Mouse (Mus musculus) heart, embryonic 13.5 days (tissue): ENCODE data around the gene Sp1. TPM values are rescaled to one million over a fixed set of nuclear protein-coding genes. Genes with fewer than 3 reads are reported as not detected.

Experiments used
- ATAC-seq: fragments of 200-750 bp; cut with Nextera tagmentation; 2 replicates; pipeline ENCODE4 v1.8.0; 2017; ENCODE audit warnings: moderate TSS enrichment; ENCODE audit not compliant: insufficient number of reproducible peaks, low FRiP score, low TSS enrichment; ENCODE audit errors: extremely low read depth
- H3K27ac ChIP-seq: fragments of 300-500 bp; sonication (generic); replicated peaks from 2 replicates; pipeline ENCODE4 v1.5.1; 2015; ENCODE audit warnings: moderate library complexity, mild to moderate bottlenecking, inconsistent platforms
- H3K27me3 ChIP-seq: fragments of 300-500 bp; sonication (generic); replicated peaks from 2 replicates; pipeline ENCODE4 v1.6.1; 2015; ENCODE audit warnings: mild to moderate bottlenecking, inconsistent platforms
- H3K36me3 ChIP-seq: fragments of 300-500 bp; sonication (generic); 2 replicates; pipeline ENCODE4 v1.6.1; 2015; ENCODE audit warnings: mild to moderate bottlenecking, inconsistent platforms
- H3K4me1 ChIP-seq: fragments of 300-500 bp; sonication (generic); 2 replicates; pipeline ENCODE4 v1.6.1; 2015; ENCODE audit warnings: inconsistent platforms
- H3K4me2 ChIP-seq: fragments of 300-500 bp; sonication (generic); 2 replicates; pipeline ENCODE4 v1.6.1; 2015; ENCODE audit warnings: inconsistent platforms, mild to moderate bottlenecking, moderate library complexity
- H3K4me3 ChIP-seq: fragments of 300-500 bp; sonication (generic); 2 replicates; pipeline ENCODE4 v1.5.1; 2015; ENCODE audit warnings: moderate library complexity, mild to moderate bottlenecking, inconsistent platforms
- H3K9ac ChIP-seq: fragments of 300-500 bp; sonication (generic); 2 replicates; pipeline ENCODE4 v1.6.1; 2015; ENCODE audit warnings: inconsistent platforms, mild to moderate bottlenecking, moderate library complexity
- H3K9me3 ChIP-seq: fragments of 300-500 bp; sonication (generic); 2 replicates; pipeline ENCODE4 v1.6.1; 2016; ENCODE audit warnings: inconsistent platforms
- WGBS: fragments of 180-500 bp; shearing (Covaris S2); methylation state at CpG from one replicate; pipeline ENCODE4 v1.1.7; 2015; ENCODE audit warnings: mixed read lengths; 5-methylcytosine and 5-hydroxymethylcytosine counted together
- polyA plus RNA-seq: library from polyadenylated mRNA; unstranded; fragments of >200 nt; fragmentation: Nextera tagmentation; extraction: Ambion mirVana; gene quantifications from 2 replicates; pipeline ENCODE4 v1.2.1, GENCODE M21; 2015

Gene Sp1
- polyA plus RNA-seq, 1 experiment from 2014 or later: 4.3 TPM

GRCm38 (mm10) chr15:102399229-102400221 lies 6.4 kb upstream of the Sp1 start:
- Histone ChIP-seq H3K27me3 (no peaks in the 10 kb centered on the region), H3K4me1 (peaks cover 35% of the 10 kb centered on the region), H3K4me2 (peak overlapping the region; percentile 80), H3K9ac (peak overlapping the region; percentile 87), H3K4me3 (peak overlapping the region; percentile 62), H3K27ac (peak overlapping the region; percentile 95), H3K36me3 (no peaks in the 10 kb centered on the region), H3K9me3 (no peaks in the 10 kb centered on the region)
- WGBS: 2% methylated on average over 34 of the region's 34 CpGs
- ATAC-seq: peak; percentile 82

GRCm38 (mm10) chr15:102400476-102401045 lies 5.4 kb upstream of the Sp1 start:
- Histone ChIP-seq H3K4me3 (peak overlapping the region; percentile 62), H3K4me2 (peak overlapping the region; percentile 80), H3K36me3 (no peaks in the 10 kb centered on the region), H3K27ac (peak overlapping the region; percentile 95), H3K4me1 (peaks cover 31% of the 10 kb centered on the region), H3K9me3 (no peaks in the 10 kb centered on the region), H3K9ac (peak overlapping the region; percentile 87), H3K27me3 (no peaks in the 10 kb centered on the region)
- 74% methylated on average over 10 of the region's 10 CpGs for WGBS
- ATAC-seq: no peak

DNA sequence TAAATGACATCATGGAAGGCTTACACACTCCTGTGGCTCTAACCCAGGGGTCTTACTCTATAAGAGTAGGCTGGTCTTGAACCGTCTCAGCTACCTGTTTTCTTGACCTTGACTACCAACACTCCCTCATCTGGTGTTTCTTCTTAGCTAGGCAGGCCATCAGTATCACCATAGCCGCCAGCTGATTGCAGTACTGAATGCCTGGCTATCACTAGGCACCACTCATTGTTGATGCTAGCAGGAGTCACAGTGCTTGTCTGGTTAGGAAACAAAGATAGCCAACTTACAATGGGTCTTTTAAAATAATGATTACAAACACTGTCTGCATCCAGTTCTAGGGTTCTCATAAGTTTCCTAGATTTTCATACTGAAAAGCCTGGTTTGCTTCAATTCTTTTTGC lies 4.7 kb upstream of the Sp1 start:
- Histone ChIP-seq H3K27me3 (no peaks in the 10 kb centered on the region), H3K4me3 (no peak overlapping the region), H3K9ac (no peak overlapping the region), H3K27ac (peak overlapping the region; percentile 95), H3K4me2 (no peak overlapping the region), H3K4me1 (peaks cover 31% of the 10 kb centered on the region), H3K9me3 (no peaks in the 10 kb centered on the region), H3K36me3 (no peaks in the 10 kb centered on the region)
- ATAC-seq: no peak
- 44% methylated on average over 2 of the region's 2 CpGs for WGBS

DNA sequence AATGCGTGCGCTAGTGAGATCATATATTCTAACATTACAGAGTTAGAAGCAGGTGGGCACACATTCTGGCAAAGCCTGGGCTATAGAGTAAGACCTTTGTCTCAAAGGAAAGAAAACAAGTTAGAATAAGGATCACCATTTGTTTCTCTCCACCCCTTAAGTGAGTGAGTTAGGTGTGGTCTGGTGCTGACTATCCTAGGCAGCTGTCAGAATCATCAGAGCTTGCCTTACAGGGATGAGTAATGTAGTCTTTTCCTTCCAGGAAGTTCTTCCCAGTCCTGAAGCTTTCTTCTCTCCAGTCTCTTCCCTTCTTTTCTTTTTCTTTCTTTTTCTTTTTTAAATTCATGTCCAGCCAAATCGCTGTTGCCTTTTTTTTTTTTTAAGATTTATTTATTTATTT lies 3.7 kb upstream of the Sp1 start:
- 98% methylated on average over 3 of the region's 3 CpGs for WGBS
- Histone ChIP-seq H3K9ac (no peak overlapping the region), H3K4me3 (no peak overlapping the region), H3K36me3 (no peaks in the 10 kb centered on the region), H3K4me2 (no peak overlapping the region), H3K4me1 (peaks cover 34% of the 10 kb centered on the region), H3K27ac (no peak overlapping the region), H3K27me3 (no peaks in the 10 kb centered on the region), H3K9me3 (no peaks in the 10 kb centered on the region)
- no peak for ATAC-seq

- no peaks in the 10 kb centered on the region for H3K27me3 ChIP-seq
- H3K27ac ChIP-seq: peak overlapping the region; percentile 100
- no peaks in the 10 kb centered on the region for H3K9me3 ChIP-seq
- peak; percentile 6 for ATAC-seq
- peak overlapping the region; percentile 78 for H3K4me3 ChIP-seq
- peak overlapping the region; percentile 72 for H3K4me2 ChIP-seq
- H3K36me3 ChIP-seq: peaks cover 23% of the 10 kb centered on the region
- H3K4me1 ChIP-seq: peaks cover 50% of the 10 kb centered on the region
- 16% methylated on average over 34 of the region's 34 CpGs for WGBS
- peak overlapping the region; percentile 88 for H3K9ac ChIP-seq
These were observed 1.1 kb upstream of the Sp1 start for GRCm38 (mm10) chr15:102404608-102405488.

GRCm38 (mm10) chr15:102406196-102406911 lies 411 bp downstream of the Sp1 start:
- Histone ChIP-seq H3K4me2 (peak overlapping the region; percentile 65), H3K27me3 (no peaks in the 10 kb centered on the region), H3K36me3 (peaks cover 38% of the 10 kb centered on the region), H3K27ac (peak overlapping the region; percentile 98), H3K4me3 (peak overlapping the region; percentile 78), H3K4me1 (peaks cover 49% of the 10 kb centered on the region), H3K9ac (peak overlapping the region; percentile 98), H3K9me3 (no peaks in the 10 kb centered on the region)
- peak; percentile 55 for ATAC-seq
- 2% methylated on average over 24 of the region's 69 CpGs for WGBS

DNA sequence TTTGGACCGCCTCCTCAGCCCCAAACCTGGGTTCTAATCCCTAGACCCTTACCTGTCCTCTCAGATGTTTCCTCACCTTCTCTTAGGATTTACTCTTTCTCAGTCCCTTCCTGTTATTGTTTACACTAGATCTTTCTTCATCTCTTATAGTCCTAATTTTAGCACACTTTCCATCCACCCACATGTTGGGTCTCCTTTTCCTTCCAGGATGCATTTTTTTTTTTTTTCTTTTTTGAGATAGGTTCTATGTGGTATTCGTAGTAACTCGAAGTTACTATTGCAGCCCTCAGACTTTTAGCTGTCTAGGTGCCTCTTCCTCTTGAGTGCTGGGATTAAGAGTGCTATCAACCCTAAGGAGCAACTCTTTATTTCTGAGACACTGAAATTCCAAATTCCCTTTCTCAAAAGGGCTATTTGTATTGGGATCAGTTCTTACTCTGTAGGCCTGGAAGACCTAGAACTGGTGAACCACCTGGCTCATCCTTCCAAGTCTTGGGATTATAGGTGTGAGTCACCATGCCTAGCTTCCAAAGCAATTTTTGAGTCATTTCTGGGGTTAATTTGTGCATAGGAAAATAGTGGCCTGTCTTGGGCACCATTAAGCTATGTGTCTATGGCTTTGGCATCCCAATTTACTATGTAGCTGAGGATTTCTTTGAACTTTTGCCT lies 1.1 kb downstream of the Sp1 start:
- Histone ChIP-seq H3K4me3 (peak overlapping the region; percentile 78), H3K27me3 (no peaks in the 10 kb centered on the region)
- 9% methylated on average over 3 of the region's 3 CpGs for WGBS

GRCm38 (mm10) chr15:102407681-102408557 lies 2.0 kb downstream of the Sp1 start:
- Histone ChIP-seq H3K4me3 (peak overlapping the region; percentile 78; the same call in 1 of the 2 replicates), H3K9ac (no peak overlapping the region), H3K4me1 (peaks cover 56% of the 10 kb centered on the region), H3K36me3 (peaks cover 54% of the 10 kb centered on the region), H3K4me2 (peak overlapping the region; percentile 65; the same call in 1 of the 2 replicates), H3K27me3 (no peaks in the 10 kb centered on the region), H3K27ac (no peak overlapping the region), H3K9me3 (no peaks in the 10 kb centered on the region)
- 92% methylated on average over 10 of the region's 10 CpGs for WGBS
- no peak for ATAC-seq

More for the DNA sequence above, 1.1 kb downstream of the Sp1 start:
- H3K4me1 ChIP-seq: peaks cover 56% of the 10 kb centered on the region
- no peaks in the 10 kb centered on the region for H3K9me3 ChIP-seq
- no peak for ATAC-seq
- H3K36me3 ChIP-seq: peaks cover 45% of the 10 kb centered on the region
- H3K4me2 ChIP-seq: peak overlapping the region; percentile 65
- H3K9ac ChIP-seq: peak overlapping the region; percentile 98
- peak overlapping the region; percentile 98 for H3K27ac ChIP-seq

GRCm38 (mm10) chr15:102408558-102409130 lies 2.7 kb downstream of the Sp1 start:
- peaks cover 61% of the 10 kb centered on the region for H3K36me3 ChIP-seq
- H3K9ac ChIP-seq: peak overlapping the region; percentile 42; the same call in 1 of the 2 replicates
- no peaks in the 10 kb centered on the region for H3K9me3 ChIP-seq
- peaks cover 58% of the 10 kb centered on the region for H3K4me1 ChIP-seq
- WGBS: 49% methylated on average over 2 of the region's 2 CpGs
- no peak for ATAC-seq
- H3K4me2 ChIP-seq: no peak overlapping the region; the same call in 1 of the 2 replicates
- no peaks in the 10 kb centered on the region for H3K27me3 ChIP-seq
- H3K27ac ChIP-seq: no peak overlapping the region
- no peak overlapping the region for H3K4me3 ChIP-seq
